Mouse (Mus musculus) hematopoietic stem cell, adult 5-6 weeks (primary cell): ENCODE data around the gene Trmt13. TPM values are rescaled to one million over a fixed set of nuclear protein-coding genes. Genes with fewer than 3 reads are reported as not detected.

Source experiments
- ATAC-seq, 2 experiments: fragments of 125-278 bp in 1 of 2; replicated peaks in 1 of 2; 2 replicates each; pipeline ENCODE4 v1.8.0; 2016 to 2017; ENCODE audit warnings: inconsistent platforms in 2 of 2, mild to moderate bottlenecking in 2 of 2, moderate number of reproducible peaks in 2 of 2, low read depth in 1 of 2, moderate TSS enrichment in 1 of 2; ENCODE audit not compliant: low FRiP score in 2 of 2, poor library complexity in 2 of 2, severe bottlenecking in 2 of 2, insufficient read depth in 1 of 2, low TSS enrichment in 1 of 2
- total RNA-seq: library from RNA; stranded (forward); fragments of 172-1452, 232-1000 nt; gene quantifications from 2 replicates; pipeline ENCODE4 v1.2.3, GENCODE M21; 2017

The Trmt13 gene
- total RNA-seq, 1 experiment from 2014 or later = 54.4 TPM

- no peak for ATAC-seq
These were observed 23.5 kb upstream of the Trmt13 start for GRCm38 (mm10) chr3:116637693-116638476.

GRCm38 (mm10) chr3:116635799-116636198 is 21.4 kb upstream of the Trmt13 start:
- no peak for ATAC-seq

- peak; percentile 34 to 58; a peak in 3 of 4 replicates for ATAC-seq
These were observed 20.5 kb upstream of the Trmt13 start for GRCm38 (mm10) chr3:116634853-116635252.

GRCm38 (mm10) chr3:116634091-116634490 is 19.7 kb upstream of the Trmt13 start:
- peak; percentile 65 for ATAC-seq

- no peak for ATAC-seq
These were observed 18.6 kb upstream of the Trmt13 start for GRCm38 (mm10) chr3:116632971-116633370.

- no peak for ATAC-seq
These were observed 17.1 kb upstream of the Trmt13 start for GRCm38 (mm10) chr3:116631459-116631858.

- ATAC-seq = no peak
These were observed 8.3 kb upstream of the Trmt13 start for GRCm38 (mm10) chr3:116622641-116623040.

GRCm38 (mm10) chr3:116620636-116621370 is 6.4 kb upstream of the Trmt13 start:
- peak; percentile 49 to 53; a peak in 3 of 4 replicates for ATAC-seq

GRCm38 (mm10) chr3:116618855-116619254 is 4.5 kb upstream of the Trmt13 start:
- no peak for ATAC-seq

GRCm38 (mm10) chr3:116615318-116616068 is 1.1 kb upstream of the Trmt13 start:
- no peak for ATAC-seq

- no peak for ATAC-seq
These were observed 9.8 kb downstream of the Trmt13 start for GRCm38 (mm10) chr3:116604570-116604969.

- peak in 1 of 2 experiments; percentile 56; a peak in 2 of 4 replicates for ATAC-seq
These were observed 12.6 kb downstream of the Trmt13 start for GRCm38 (mm10) chr3:116601781-116602180.

- peak; percentile 85 to 87 for ATAC-seq
These were observed 13.4 kb downstream of the Trmt13 start for GRCm38 (mm10) chr3:116601005-116601404.

GRCm38 (mm10) chr3:116599705-116600104 is 14.7 kb downstream of the Trmt13 start:
- no peak for ATAC-seq

- ATAC-seq = no peak
These were observed 18.8 kb downstream of the Trmt13 start for GRCm38 (mm10) chr3:116595603-116595991.

GRCm38 (mm10) chr3:116594728-116595602 is 19.4 kb downstream of the Trmt13 start, which contains the start of gene Sass6:
Gene Sass6 (plus strand): TSS chr3:116594982.
- peak; percentile 97 to 98 for ATAC-seq
